Mouse (Mus musculus): ENCODE measurements around the gene Rrnad1.

Rrnad1 gene

GRCm38 (mm10) chr3:87930078-87930795 is at the start of gene Rrnad1, which contains the start of gene Isg20l2:
Gene Rrnad1 (minus strand): TSS chr3:87930717.
Gene Isg20l2 (plus strand): TSS chr3:87930314.
- DNase-seq (ENCODE audit: low spot score): peak; percentile 94

- DNase-seq (ENCODE audit: low spot score): no peak
Measured at GRCm38 (mm10) chr3:87980085-87980484, 49.6 kb upstream of the Rrnad1 start.

GRCm38 (mm10) chr3:87979493-87979892 is 49.0 kb upstream of the Rrnad1 start:
- DNase-seq (ENCODE audit: low spot score): no peak

GRCm38 (mm10) chr3:87974381-87974987 is 44.0 kb upstream of the Rrnad1 start:
- DNase-seq (ENCODE audit: low spot score): no peak

- DNase-seq (ENCODE audit: low spot score): no peak
Measured at GRCm38 (mm10) chr3:87973593-87974380, 43.3 kb upstream of the Rrnad1 start.

GRCm38 (mm10) chr3:87972776-87973175 is 42.3 kb upstream of the Rrnad1 start:
- DNase-seq (ENCODE audit: low spot score): no peak

GRCm38 (mm10) chr3:87972203-87972664 is 41.7 kb upstream of the Rrnad1 start:
- DNase-seq (ENCODE audit: low spot score): no peak

- no peak for DNase-seq (ENCODE audit: low spot score)
Measured at GRCm38 (mm10) chr3:87971489-87972202, 41.1 kb upstream of the Rrnad1 start.

- no peak for DNase-seq (ENCODE audit: low spot score)
Measured at GRCm38 (mm10) chr3:87970939-87971488, 40.5 kb upstream of the Rrnad1 start, which contains the start of gene Nes. Gene Nes (plus strand): TSS chr3:87971078.

GRCm38 (mm10) chr3:87970184-87970938 is 39.8 kb upstream of the Rrnad1 start:
- no peak for DNase-seq (ENCODE audit: low spot score)

GRCm38 (mm10) chr3:87960586-87961191 is 30.2 kb upstream of the Rrnad1 start:
- peak; percentile 70 for DNase-seq (ENCODE audit: low spot score)

GRCm38 (mm10) chr3:87960191-87960585 is 29.7 kb upstream of the Rrnad1 start:
- no peak for DNase-seq (ENCODE audit: low spot score)

- DNase-seq (ENCODE audit: low spot score): no peak
Measured at GRCm38 (mm10) chr3:87959371-87959770, 28.9 kb upstream of the Rrnad1 start.

GRCm38 (mm10) chr3:87958967-87959366 is 28.4 kb upstream of the Rrnad1 start:
- no peak for DNase-seq (ENCODE audit: low spot score)

GRCm38 (mm10) chr3:87958476-87958875 is 28.0 kb upstream of the Rrnad1 start:
- DNase-seq (ENCODE audit: low spot score): no peak

- DNase-seq (ENCODE audit: low spot score): no peak
Measured at GRCm38 (mm10) chr3:87958056-87958455, 27.5 kb upstream of the Rrnad1 start.

GRCm38 (mm10) chr3:87952440-87952839 is 21.9 kb upstream of the Rrnad1 start:
- DNase-seq (ENCODE audit: low spot score): no peak

- DNase-seq (ENCODE audit: low spot score): no peak
Measured at GRCm38 (mm10) chr3:87951946-87952345, 21.4 kb upstream of the Rrnad1 start.

- no peak for DNase-seq (ENCODE audit: low spot score)
Measured at GRCm38 (mm10) chr3:87949955-87950515, 19.5 kb upstream of the Rrnad1 start.

Data from left cerebral cortex, adult 11 months (tissue).